Mouse (Mus musculus): ENCODE measurements around the gene Dnajc22.

DNA sequence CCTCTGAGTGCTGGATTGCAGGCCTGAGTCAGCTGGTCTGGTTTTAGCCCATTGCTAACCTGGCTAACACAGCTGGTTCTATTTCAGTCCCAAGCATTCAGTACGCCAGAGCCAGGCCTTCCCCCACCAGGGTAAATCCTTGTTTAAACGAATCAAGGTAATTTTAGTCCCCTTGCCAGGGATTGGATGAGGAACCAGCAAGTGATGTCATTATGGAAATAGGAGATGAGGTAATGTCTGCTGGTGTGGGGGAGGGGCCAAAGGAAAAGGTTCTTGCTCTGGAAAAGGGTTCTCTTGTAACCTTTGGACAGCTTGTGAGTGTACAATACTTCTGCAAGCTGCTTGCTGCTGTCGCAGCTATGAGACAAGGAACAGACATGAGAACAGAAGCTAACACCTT, 48.1 kb upstream of the Dnajc22 start:
- TF ChIP-seq CTCF (IDR thresholded peaks at IDR 0.05; ENCODE audit: insufficient read depth, low read depth, low read length): no peak
- TF ChIP-seq POLR2A (IDR thresholded peaks at IDR 0.05; ENCODE audit: insufficient read depth, low read depth, low read length): no peak

Measured in olfactory bulb, adult 2 months (tissue).